Mouse (Mus musculus): Measurements from ENCODE around the gene Capn2.

DNA sequence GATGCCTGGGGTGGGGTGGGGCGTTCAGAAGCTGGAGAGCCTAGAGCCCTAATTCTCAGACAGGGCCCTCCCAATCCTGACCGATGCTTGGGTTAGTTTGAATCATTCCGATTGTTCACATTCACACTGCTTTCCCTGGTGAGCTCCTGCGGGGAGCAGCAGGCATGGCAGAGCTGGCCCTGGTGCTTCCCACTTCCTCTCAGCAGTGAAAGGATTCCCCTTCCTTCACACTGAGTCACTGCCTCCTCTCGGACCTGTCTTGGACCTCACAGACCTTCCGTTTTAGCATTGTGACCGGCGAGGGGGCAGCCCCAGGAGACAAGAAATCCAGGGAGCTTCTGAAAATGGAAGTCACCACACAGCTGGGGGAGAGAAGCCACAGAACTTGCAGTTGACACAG, 5.6 kb downstream of the Capn2 start:
- TF ChIP-seq CTCF (IDR thresholded peaks at IDR 0.05; ENCODE audit: low read depth, low read length): no peak
- no peak for TF ChIP-seq POLR2A (IDR thresholded peaks at IDR 0.05; ENCODE audit: extremely low read depth, insufficient read depth, low read length)
